In the genomic region with DNA sequence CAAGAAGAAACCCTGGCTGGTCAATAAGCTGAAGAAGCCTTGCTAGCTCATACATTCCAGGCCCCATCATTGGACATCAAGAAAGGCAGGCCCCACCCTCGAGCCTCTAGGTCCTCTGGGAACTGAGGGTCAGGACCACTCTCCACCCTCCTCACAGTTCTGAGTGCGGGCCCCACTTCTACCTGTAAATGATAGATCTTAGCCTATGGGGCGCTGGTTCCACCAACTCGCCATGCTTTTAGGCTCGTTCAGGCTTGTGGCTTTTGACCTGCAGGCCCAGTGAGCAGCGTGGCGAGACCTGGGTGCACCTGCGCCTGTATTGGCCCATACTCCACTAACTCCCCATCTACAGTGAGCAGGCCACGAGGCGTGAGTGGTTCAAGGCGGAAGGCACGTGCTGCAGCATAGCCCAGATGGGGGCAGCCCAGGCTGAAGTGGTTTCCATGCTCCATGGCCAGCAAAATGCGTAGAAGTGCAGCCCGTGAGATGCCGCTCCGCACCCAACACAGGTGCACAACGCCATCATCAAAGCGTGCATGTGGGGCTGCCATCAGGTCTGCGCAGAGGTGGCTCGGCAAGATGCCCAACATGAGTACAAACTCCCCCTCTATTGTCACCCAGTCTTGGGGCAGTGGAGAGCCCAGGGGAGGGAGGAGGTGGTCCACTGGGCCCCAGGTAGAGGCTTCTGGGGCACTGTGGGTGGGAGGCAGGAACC, we compare ENCODE assay signal across 11 mouse cellular contexts. TPM values are rescaled to one million over a fixed set of nuclear protein-coding genes. Genes with fewer than 3 reads are reported as not detected.
DNase-seq lines count a peak whose midpoint lies in the region; TF ChIP-seq lines count a peak whose summit lies in the region.
"Had no signal": no experiment of that assay in that cellular context is flagged by ENCODE, and none has a peak within 500 bp of the region (broad histone marks: within the 10 kb centered on the region; RNA-seq: fewer than 3 reads in every experiment).

No protein-coding gene starts in this region.

- peak; percentile 67 to 82 for DNase-seq in adrenal gland, adult (ENCODE audit: inconsistent age in 2 of 2, low spot score in 1 of 2)
- no peak for DNase-seq in adrenal gland, adult 18-20 months (ENCODE audit: low spot score in 2 of 2)
- peak; percentile 18 for DNase-seq in gastrocnemius, postnatal 10 days
- no peak for DNase-seq in gastrocnemius, postnatal 25 days
- peak; percentile 49 for DNase-seq in layer of hippocampus, adult 11-12 months (ENCODE audit: low spot score)
- no peak for DNase-seq in layer of hippocampus, adult 18-20 months (ENCODE audit: low spot score in 2 of 2)
- no peak for DNase-seq in embryo, embryonic 10.5 days (ENCODE audit: low spot score)
- DNase-seq: adrenal gland, postnatal 10 days; thymus, postnatal 14 days had no signal

- no peak for TF ChIP-seq CTCF in embryonic fibroblast, embryonic 13.5 days (IDR thresholded peaks at IDR 0.05; ENCODE audit: borderline replicate concordance, insufficient read depth, low read length)

- H3K27ac ChIP-seq in embryonic fibroblast, embryonic 13.5 days (ENCODE audit: insufficient read depth, low read length) = no peak overlapping the region

- no peak overlapping the region for H3K4me3 ChIP-seq in embryonic fibroblast, embryonic 13.5 days (ENCODE audit: insufficient read depth, low read length)

- H3K4me1 ChIP-seq in embryonic fibroblast, embryonic 13.5 days (ENCODE audit: control insufficient read depth, insufficient read depth, low read length) = peaks cover 8% of the 10 kb centered on the region

- TF ChIP-seq POLR2A in embryonic fibroblast, embryonic 13.5 days (IDR thresholded peaks at IDR 0.05; ENCODE audit: low read depth, low read length) = peak; percentile 33; the same call in 1 of the 2 replicates

RNA-seq across cellular contexts. Expression of gene Rpl18, which starts 4.6 kb away (rescaled TPM):
- total RNA-seq in adrenal gland, adult 18-20 months (2021) = 100 to 1,000 TPM; 934 to 965 TPM
- 100 to 1,000 TPM; 793 to 822 TPM for total RNA-seq in gastrocnemius, postnatal 10 days (2021)
- 100 to 1,000 TPM; 433 to 449 TPM for total RNA-seq in gastrocnemius, postnatal 25 days (2021)
- total RNA-seq in layer of hippocampus, adult 18-20 months (2021) = 100 to 1,000 TPM; 359 to 364 TPM
- polyA plus RNA-seq in embryonic fibroblast, embryonic 13.5 days (2011; ENCODE audit: insufficient read length, low read depth, missing spikeins) = 1,118 and 1,143 TPM in 2 replicates

RNA-seq across cellular contexts. Expression of gene Dbp, which starts 5.7 kb away (rescaled TPM):
- total RNA-seq in adrenal gland, adult 18-20 months (2021) = 10 to 100 TPM; 64.8 to 96.6 TPM
- total RNA-seq in gastrocnemius, postnatal 10 days (2021) = 10 to 100 TPM; 35.9 to 37.9 TPM
- 100 to 1,000 TPM in 1 of 2 experiments, 10 to 100 TPM in 1; 14.3 to 121 TPM for total RNA-seq in gastrocnemius, postnatal 25 days (2021)
- total RNA-seq in layer of hippocampus, adult 18-20 months (2021) = 10 to 100 TPM; 47.6 to 50.2 TPM
- 15.9 and 17.0 TPM in 2 replicates for polyA plus RNA-seq in embryonic fibroblast, embryonic 13.5 days (2011; ENCODE audit: insufficient read length, low read depth, missing spikeins)

RNA-seq across cellular contexts. Expression of gene Sphk2, which starts 7.2 kb away (rescaled TPM):
- 10 to 100 TPM; 37.7 to 42.0 TPM for total RNA-seq in adrenal gland, adult 18-20 months (2021)
- total RNA-seq in gastrocnemius, postnatal 10 days (2021) = 10 to 100 TPM; 11.8 to 13.8 TPM
- total RNA-seq in gastrocnemius, postnatal 25 days (2021) = 10 to 100 TPM in 1 of 2 experiments, 1 to 10 TPM in 1; 8.5 to 12.7 TPM
- 10 to 100 TPM; 35.8 to 37.2 TPM for total RNA-seq in layer of hippocampus, adult 18-20 months (2021)
- polyA plus RNA-seq in embryonic fibroblast, embryonic 13.5 days (2011; ENCODE audit: insufficient read length, low read depth, missing spikeins) = 19.0 and 19.1 TPM in 2 replicates

RNA-seq across cellular contexts. Expression of gene Fam83e, which starts 10.4 kb away (rescaled TPM):
- under 1 TPM; 0.30 to 0.35 TPM for total RNA-seq in adrenal gland, adult 18-20 months (2021)
- under 1 TPM; 0.12 to 0.45 TPM for total RNA-seq in gastrocnemius, postnatal 10 days (2021)
- under 1 TPM; 0.13 to 0.29 TPM for total RNA-seq in gastrocnemius, postnatal 25 days (2021)
- total RNA-seq in layer of hippocampus, adult 18-20 months (2021) = under 1 TPM; 0.25 to 0.27 TPM
- not detected in 2 replicates for polyA plus RNA-seq in embryonic fibroblast, embryonic 13.5 days (2011; ENCODE audit: insufficient read length, low read depth, missing spikeins)

RNA-seq across cellular contexts. Expression of gene Car11, which starts 11.0 kb away (rescaled TPM):
- 10 to 100 TPM; 15.8 to 16.9 TPM for total RNA-seq in adrenal gland, adult 18-20 months (2021)
- 1 to 10 TPM; 3.4 to 3.9 TPM for total RNA-seq in gastrocnemius, postnatal 10 days (2021)
- total RNA-seq in gastrocnemius, postnatal 25 days (2021) = 10 to 100 TPM in 1 of 2 experiments, 1 to 10 TPM in 1; 4.9 to 11.2 TPM
- 100 to 1,000 TPM; 182 TPM for total RNA-seq in layer of hippocampus, adult 18-20 months (2021)
- polyA plus RNA-seq in embryonic fibroblast, embryonic 13.5 days (2011; ENCODE audit: insufficient read length, low read depth, missing spikeins) = 6.6 and 6.8 TPM in 2 replicates
- total RNA-seq: common myeloid progenitor, adult 5-6 weeks had no signal

Comparison
In these comparisons a context has a peak if more than half of its experiments do, and no peak if none do; other contexts are left out.
1. DNase-seq: peak in adrenal gland, adult (2 of 2), gastrocnemius, postnatal 10 days (single experiment) and layer of hippocampus, adult 11-12 months (single experiment); none in adrenal gland, adult 18-20 months (0 of 2), gastrocnemius, postnatal 25 days (single experiment), layer of hippocampus, adult 18-20 months (0 of 2) and embryo, embryonic 10.5 days (single experiment).